24 mouse cellular contexts compared by ENCODE assay signal in genomic region chr10:61324717-61325116, GRCm38 (mm10). TPM values are rescaled to one million over a fixed set of nuclear protein-coding genes. Genes with fewer than 3 reads are reported as not detected.
A peak's percentile ranks its signal among the peaks of the same experiment; 100 is the strongest.
DNase-seq lines count a peak whose midpoint lies in the region; ATAC-seq lines count a peak whose summit lies in the region.
"Had no signal": no experiment of that assay in that cellular context is flagged by ENCODE, and none has a peak within 500 bp of the region (broad histone marks: within the 10 kb centered on the region; RNA-seq: fewer than 3 reads in every experiment).

No protein-coding gene starts in this region.

- no peak overlapping the region for H3K9ac ChIP-seq in embryonic facial prominence, embryonic 12.5 days
- H3K9ac ChIP-seq in lung, embryonic 16.5 days (ENCODE audit: low read length), result no peak overlapping the region
- H3K9ac ChIP-seq: limb, embryonic 15.5 days; midbrain, embryonic 12.5 days; neural tube, embryonic 13.5 days had no signal

- H3K4me1 ChIP-seq in embryonic facial prominence, embryonic 12.5 days, result peaks cover 15% of the 10 kb centered on the region; the same call in 1 of the 2 replicates
- peaks cover 44% of the 10 kb centered on the region for H3K4me1 ChIP-seq in embryonic facial prominence, embryonic 10.5 days
- no peaks in the 10 kb centered on the region for H3K4me1 ChIP-seq in lung, embryonic 16.5 days (replicated peaks; ENCODE audit: control insufficient read depth, insufficient read depth, low read length)

- WGBS in embryonic facial prominence, embryonic 12.5 days, result 67% methylated on average over 8 of the region's 8 CpGs
- whole genome bisulfite sequencing in embryonic facial prominence, embryonic 10.5 days, result 72% methylated on average over 8 of the region's 8 CpGs
- WGBS in lung, embryonic 16.5 days, result 71% methylated on average over 8 of the region's 8 CpGs

- no peak for DNase-seq in embryonic facial prominence, embryonic 10.5 days (ENCODE audit: low spot score)
- no peak for DNase-seq in lung, postnatal 25 days (ENCODE audit: low spot score)
- DNase-seq in heart, postnatal 14 days, result peak; percentile 68
- peak; percentile 49 for DNase-seq in skeletal muscle tissue, adult 2 months (ENCODE audit: low read depth, low spot score)
- no peak for DNase-seq in neural tube, embryonic 10.5 days (ENCODE audit: extremely low spot score, low spot score)
- DNase-seq in spleen, adult 12 weeks (ENCODE audit: low spot score), result no peak
- DNase-seq: adrenal gland, adult 2 months; cerebellum, adult 2 months; right cerebral cortex, adult 18-20 months; thymus, adult 2 months had no signal

- H3K27ac ChIP-seq in embryonic facial prominence, embryonic 12.5 days, result no peak overlapping the region
- no peak overlapping the region for H3K27ac ChIP-seq in embryonic facial prominence, embryonic 10.5 days (replicated peaks)
- no peak overlapping the region for H3K27ac ChIP-seq in lung, embryonic 16.5 days (ENCODE audit: low read length)
- H3K27ac ChIP-seq: limb, embryonic 15.5 days; midbrain, embryonic 12.5 days; neural tube, embryonic 13.5 days had no signal

- H3K36me3 ChIP-seq in embryonic facial prominence, embryonic 12.5 days, result peaks cover 19% of the 10 kb centered on the region; the same call in 1 of the 2 replicates
- H3K36me3 ChIP-seq in embryonic facial prominence, embryonic 10.5 days (replicated peaks), result peaks cover 41% of the 10 kb centered on the region
- peaks cover 10% of the 10 kb centered on the region for H3K36me3 ChIP-seq in lung, embryonic 16.5 days (ENCODE audit: control insufficient read depth, insufficient read depth, low read length)
- H3K36me3 ChIP-seq: midbrain, embryonic 12.5 days had no signal

- no peak overlapping the region for H3K4me2 ChIP-seq in embryonic facial prominence, embryonic 12.5 days (replicated peaks)
- no peak overlapping the region for H3K4me2 ChIP-seq in lung, embryonic 16.5 days (ENCODE audit: low read depth, low read length)
- H3K4me2 ChIP-seq: limb, embryonic 15.5 days; midbrain, embryonic 12.5 days; neural tube, embryonic 13.5 days had no signal

- H3K4me3 ChIP-seq in embryonic facial prominence, embryonic 12.5 days, result no peak overlapping the region
- H3K4me3 ChIP-seq in embryonic facial prominence, embryonic 10.5 days, result no peak overlapping the region
- H3K4me3 ChIP-seq in lung, embryonic 16.5 days (ENCODE audit: low read length), result no peak overlapping the region
- H3K4me3 ChIP-seq: erythroblast, embryonic 14.5 days; limb, embryonic 15.5 days; midbrain, embryonic 12.5 days; neural tube, embryonic 13.5 days had no signal

- intact Hi-C loops in heart, postnatal 14 days (cut with DNase I), result no loop called here

- no peaks in the 10 kb centered on the region for H3K9me3 ChIP-seq in embryonic facial prominence, embryonic 12.5 days
- H3K9me3 ChIP-seq in embryonic facial prominence, embryonic 10.5 days, result no peaks in the 10 kb centered on the region
- H3K9me3 ChIP-seq in lung, embryonic 16.5 days (ENCODE audit: control insufficient read depth, low read length), result no peaks in the 10 kb centered on the region
- H3K9me3 ChIP-seq: limb, embryonic 15.5 days; midbrain, embryonic 12.5 days; neural tube, embryonic 13.5 days had no signal

- H3K27me3 ChIP-seq in embryonic facial prominence, embryonic 12.5 days, result no peaks in the 10 kb centered on the region
- H3K27me3 ChIP-seq in embryonic facial prominence, embryonic 10.5 days (replicated peaks; ENCODE audit: low read depth, poor library complexity, severe bottlenecking), result no peaks in the 10 kb centered on the region
- H3K27me3 ChIP-seq in lung, embryonic 16.5 days (ENCODE audit: control insufficient read depth, insufficient read depth, low read depth, low read length), result no peaks in the 10 kb centered on the region
- H3K27me3 ChIP-seq: limb, embryonic 15.5 days; midbrain, embryonic 12.5 days; neural tube, embryonic 13.5 days had no signal

- ATAC-seq in embryonic facial prominence, embryonic 12.5 days (ENCODE audit: insufficient number of reproducible peaks, insufficient read depth, low FRiP score, low TSS enrichment), result 0 out of 2 replicates have a peak, but pooled peaks have one; percentile 50
- 0 out of 2 replicates have a peak, but pooled peaks have one; percentile 23 for ATAC-seq in lung, embryonic 16.5 days (ENCODE audit: low read depth)
- ATAC-seq: forebrain, embryonic 14.5 days; hindbrain, embryonic 16.5 days; intestine, postnatal 0 days had no signal

RNA-seq across cellular contexts. Expression of gene Prf1, which starts 27.1 kb away (rescaled TPM):
- polyA plus RNA-seq in embryonic facial prominence, embryonic 12.5 days (2016; fragmentation: Nextera tagmentation; extraction: Ambion mirVana), result not detected in 2 replicates
- polyA plus RNA-seq in embryonic facial prominence, embryonic 10.5 days (2016; fragmentation: Nextera tagmentation; extraction: Ambion mirVana), result not detected in 2 replicates
- polyA plus RNA-seq in lung, embryonic 16.5 days (2015; fragmentation: Nextera tagmentation; extraction: Ambion mirVana), result 0.06 TPM in 1 of 2 replicates, not detected in the other
- total RNA-seq in heart, postnatal 14 days (2021), result not detected
- total RNA-seq: granulocyte monocyte progenitor cell, adult 5-6 weeks; layer of hippocampus, postnatal 10 days; left cerebral cortex, adult 8-10 months had no signal
- polyA plus RNA-seq: cerebellum, adult 2 months; erythroblast, embryonic 14.5 days; forebrain, embryonic 14.5 days; hindbrain, embryonic 16.5 days; intestine, postnatal 0 days; kidney, embryonic 16.5 days; midbrain, embryonic 12.5 days; neural tube, embryonic 13.5 days; stomach, embryonic 14.5 days had no signal

RNA-seq across cellular contexts. Expression of gene Adamts14, which starts 51.5 kb away (rescaled TPM):
- 1.2 and 1.5 TPM in 2 replicates for polyA plus RNA-seq in embryonic facial prominence, embryonic 12.5 days (2016; fragmentation: Nextera tagmentation; extraction: Ambion mirVana)
- 0.40 and 0.42 TPM in 2 replicates for polyA plus RNA-seq in embryonic facial prominence, embryonic 10.5 days (2016; fragmentation: Nextera tagmentation; extraction: Ambion mirVana)
- polyA plus RNA-seq in lung, embryonic 16.5 days (2015; fragmentation: Nextera tagmentation; extraction: Ambion mirVana), result 2.6 and 2.7 TPM in 2 replicates
- total RNA-seq in heart, postnatal 14 days (2021), result 1 to 10 TPM; 3.5 to 4.3 TPM
- total RNA-seq: granulocyte monocyte progenitor cell, adult 5-6 weeks had no signal
- polyA plus RNA-seq: erythroblast, embryonic 14.5 days had no signal

RNA-seq across cellular contexts. Expression of gene Pald1, which starts 58.6 kb away (rescaled TPM):
- 26.7 and 28.6 TPM in 2 replicates for polyA plus RNA-seq in embryonic facial prominence, embryonic 12.5 days (2016; fragmentation: Nextera tagmentation; extraction: Ambion mirVana)
- 29.9 and 35.3 TPM in 2 replicates for polyA plus RNA-seq in embryonic facial prominence, embryonic 10.5 days (2016; fragmentation: Nextera tagmentation; extraction: Ambion mirVana)
- 49.4 and 49.9 TPM in 2 replicates for polyA plus RNA-seq in lung, embryonic 16.5 days (2015; fragmentation: Nextera tagmentation; extraction: Ambion mirVana)
- total RNA-seq in heart, postnatal 14 days (2021), result 10 to 100 TPM; 32.0 to 36.8 TPM
- total RNA-seq: granulocyte monocyte progenitor cell, adult 5-6 weeks had no signal

Comparison
In these comparisons a context has a peak if more than half of its experiments do, and no peak if none do; other contexts are left out.
1. DNase-seq: peak in heart, postnatal 14 days (2 of 2) and skeletal muscle tissue, adult 2 months (single experiment); none in embryonic facial prominence, embryonic 10.5 days (single experiment), lung, postnatal 25 days (single experiment), neural tube, embryonic 10.5 days (single experiment) and spleen, adult 12 weeks (single experiment).